Mouse (Mus musculus) lung, postnatal 0 days (tissue): ENCODE data around the gene Psme1.

Experiments
- CTCF ChIP-seq: IDR thresholded peaks from 2 replicates; pipeline ENCODE4 v1.5.1; 2016; ENCODE audit warnings: antibody characterized with exemption, mild to moderate bottlenecking
- EP300 ChIP-seq: IDR thresholded peaks from 2 replicates; pipeline ENCODE4 v1.6.1; 2016; ENCODE audit warnings: antibody characterized with exemption, mild to moderate bottlenecking, control low read depth

GRCm38 (mm10) chr14:55617822-55618221 is 39.9 kb downstream of the Psme1 start, which contains the start of gene Rec8:
- TF ChIP-seq EP300 = no peak
- TF ChIP-seq CTCF = peak; percentile 53
